Mouse (Mus musculus) right cerebral cortex, postnatal 36 days (tissue): Measurements from ENCODE around the gene Pramel7.
"Not testable (repeated sequence)": the region's sequence is repeated elsewhere in the genome, so short reads cannot be mapped to it uniquely, and the experiment has no call there.

Source experiments
- DNase-seq, 2 experiments: peaks; one replicate each; pipeline ENCODE4 v3.0.0; 2022; ENCODE audit warnings: low spot score in 2 of 2, mixed read lengths in 1 of 2

Gene Pramel7

DNA sequence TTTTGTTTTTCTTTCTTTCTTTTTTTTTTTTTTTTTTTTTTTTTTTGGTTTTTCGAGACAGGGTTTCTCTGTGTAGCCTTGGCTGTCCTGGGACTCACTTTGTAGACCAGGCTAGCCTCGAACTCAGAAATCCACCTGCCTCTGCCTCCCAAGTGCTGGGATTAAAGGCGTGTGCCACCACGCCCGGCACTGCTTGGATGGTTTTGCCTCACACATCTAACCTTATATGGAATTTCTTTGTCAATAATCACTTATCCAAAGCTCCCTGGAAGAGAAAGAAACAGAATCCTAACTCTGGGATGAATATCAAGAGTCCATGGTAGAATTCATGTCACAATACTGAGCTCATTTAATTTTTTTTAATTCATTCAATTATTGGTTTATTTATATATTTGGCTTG is at the start of gene Pramel7:
Gene Pramel7 (minus strand): TSS at position 101 of the 400 bp plus-strand sequence.
- not testable (repeated sequence) for DNase-seq

DNA sequence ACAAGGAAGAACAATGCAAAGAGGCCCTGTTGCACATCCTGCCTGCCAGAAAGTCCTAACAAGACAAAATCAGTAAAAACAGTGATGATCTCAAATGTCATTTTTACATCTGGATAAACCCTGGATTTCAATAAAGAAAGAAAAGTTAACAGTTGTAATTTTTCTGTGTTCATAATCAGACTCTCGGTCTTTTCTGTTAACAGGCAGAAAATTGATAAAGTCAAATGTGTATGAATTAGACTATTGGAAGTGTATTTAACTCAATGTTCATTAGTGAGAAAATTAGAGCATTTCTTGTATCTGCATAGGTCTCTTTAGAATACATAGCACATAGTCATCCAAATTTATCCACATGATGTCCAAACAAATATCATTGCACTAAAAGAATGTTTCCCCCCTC is 48.5 kb upstream of the Pramel7 start, which contains the start of gene Olfr1128:
Gene Olfr1128 (minus strand): TSS at position 101 of the 400 bp plus-strand sequence.
- no peak for DNase-seq

DNA sequence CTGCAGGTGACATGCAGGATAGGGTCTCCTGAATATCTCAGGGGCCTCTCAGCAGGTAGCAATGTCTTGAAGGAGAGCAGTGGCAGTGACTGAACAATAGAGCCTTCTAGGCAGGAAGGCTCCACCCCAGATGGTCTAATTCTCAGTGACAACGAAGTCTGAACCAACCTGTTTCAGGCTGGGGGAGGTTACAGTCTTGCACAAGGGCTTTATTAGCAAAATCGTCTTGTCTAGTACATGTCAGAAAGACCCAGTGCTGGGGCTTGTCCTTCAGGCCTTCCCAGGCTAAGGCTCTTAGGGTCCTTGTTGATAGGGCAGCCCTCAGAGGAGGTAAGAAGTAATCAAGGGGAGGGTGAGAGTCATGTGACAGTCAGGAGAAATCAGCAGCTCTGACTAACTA is 37.9 kb upstream of the Pramel7 start:
- DNase-seq = no peak

DNA sequence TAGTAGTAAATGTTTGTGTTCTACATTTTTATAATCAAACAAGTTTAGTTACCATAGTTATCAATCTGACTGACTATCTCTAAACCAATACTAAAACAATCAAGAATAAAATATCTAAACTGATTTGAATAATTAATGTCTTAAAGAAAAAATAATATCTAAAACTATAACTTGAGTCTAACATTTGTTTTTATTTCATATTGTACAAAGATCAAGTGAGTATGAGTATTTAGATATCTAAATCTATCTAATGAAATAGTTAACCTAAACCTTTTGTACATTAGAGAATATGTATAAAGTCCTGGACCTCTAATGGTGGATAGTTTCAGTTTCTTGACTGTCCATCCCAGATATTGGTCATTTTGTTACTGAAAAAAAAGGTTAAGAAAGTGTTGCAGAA is 34.6 kb upstream of the Pramel7 start, which contains the start of gene Olfr153:
Gene Olfr153 (plus strand): TSS at position 301 of the 400 bp plus-strand sequence.
- no peak for DNase-seq

DNA sequence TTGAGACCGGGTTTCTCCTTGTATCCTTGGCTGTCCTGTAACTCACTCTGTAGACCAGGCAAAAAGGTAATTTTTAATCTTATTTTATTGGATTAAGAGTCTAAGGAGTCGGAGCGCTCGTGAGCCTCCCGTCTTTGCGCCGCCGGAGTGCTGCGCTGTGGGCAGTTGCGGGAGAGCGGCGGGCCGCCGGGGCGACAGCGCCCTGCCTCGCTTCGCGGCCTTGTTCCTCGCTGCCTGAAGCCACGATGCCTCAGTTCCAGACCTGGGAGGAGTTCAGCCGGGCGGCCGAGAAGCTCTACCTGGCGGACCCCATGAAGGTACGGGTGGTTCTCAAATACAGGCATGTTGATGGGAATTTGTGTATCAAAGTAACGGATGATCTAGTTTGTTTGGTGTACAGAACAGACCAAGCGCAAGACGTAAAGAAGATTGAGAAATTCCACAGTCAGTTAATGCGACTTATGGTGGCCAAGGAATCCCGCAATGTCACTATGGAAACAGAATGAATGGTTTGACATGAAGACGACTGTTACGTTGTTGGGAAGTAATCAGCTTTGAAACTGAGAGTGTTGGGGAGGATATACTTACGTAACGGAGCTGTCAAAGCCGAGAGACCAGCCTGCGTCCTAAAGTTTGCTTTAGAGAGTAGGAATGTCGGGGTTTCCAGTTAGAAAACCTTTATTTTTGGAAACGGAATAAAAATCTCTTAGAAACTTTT is 29.2 kb upstream of the Pramel7 start:
- peak in 1 of 2 experiments; percentile 2 for DNase-seq

DNA sequence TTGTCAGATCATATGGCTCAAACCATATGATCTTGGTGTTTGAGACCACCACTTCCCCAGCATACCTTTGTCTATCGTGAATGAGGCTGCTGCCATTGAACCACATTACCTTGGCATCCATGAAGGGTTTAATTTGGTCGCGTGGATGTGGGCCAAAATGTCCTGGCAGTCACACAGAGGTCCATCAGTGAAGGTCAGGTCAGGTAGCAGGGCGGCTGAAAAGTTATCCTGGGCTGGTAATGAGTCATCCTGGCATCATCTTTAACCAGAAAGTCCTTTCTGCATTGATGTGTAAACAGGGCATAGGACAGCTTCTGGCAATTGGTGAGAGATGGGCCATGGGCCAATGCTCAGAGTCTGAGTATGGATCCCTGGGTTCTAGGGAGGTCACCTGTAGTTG is 23.8 kb upstream of the Pramel7 start:
- no peak for DNase-seq

DNA sequence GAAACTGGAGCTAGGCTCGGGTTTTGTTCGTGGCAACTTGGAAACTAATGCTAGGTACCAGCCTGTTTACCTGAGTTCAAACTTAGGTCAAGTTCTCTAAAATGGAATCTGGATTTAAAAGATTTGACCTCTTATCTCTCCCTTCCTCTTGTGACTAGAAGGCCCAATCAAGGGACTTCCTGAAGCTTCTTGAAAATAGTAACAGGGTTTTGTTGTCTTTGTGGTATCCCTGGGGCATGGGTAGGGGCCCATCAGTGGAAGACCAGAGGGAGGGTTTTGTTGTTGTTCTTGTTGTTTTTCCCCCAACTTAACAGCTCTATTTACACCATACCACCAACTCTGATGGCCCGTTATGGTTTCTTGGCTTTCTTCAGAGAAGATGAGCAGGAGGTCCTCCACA is 19.7 kb upstream of the Pramel7 start:
- DNase-seq = no peak

DNA sequence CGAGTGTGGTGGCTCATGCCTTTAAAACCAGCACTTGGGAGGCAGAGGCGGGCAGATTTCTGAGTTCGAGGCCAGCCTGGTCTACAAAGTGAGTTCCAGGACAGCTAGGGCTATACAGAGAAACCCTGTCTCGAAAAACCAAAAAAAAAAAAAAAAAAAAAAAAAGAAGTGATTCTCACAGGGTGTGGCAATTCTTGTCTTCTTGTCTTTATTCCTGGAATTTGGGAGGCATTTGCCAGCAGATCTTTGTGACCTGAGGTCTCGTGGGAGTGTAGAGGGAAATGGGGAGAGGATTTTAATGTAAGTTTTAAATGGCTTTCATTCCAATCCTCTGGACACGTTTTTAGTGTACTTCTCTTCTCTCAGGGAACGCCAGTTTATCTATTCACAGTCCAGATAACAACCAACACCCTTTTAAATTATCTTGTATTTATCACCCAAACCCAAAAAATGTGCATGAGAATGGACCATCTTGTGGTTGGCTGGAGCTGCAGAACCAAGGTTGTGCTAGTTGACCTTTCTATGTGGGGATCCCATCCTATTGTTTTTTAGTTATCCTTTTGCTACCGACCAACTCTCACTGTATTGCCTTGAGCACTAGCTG is 18.7 kb upstream of the Pramel7 start:
- no peak for DNase-seq

DNA sequence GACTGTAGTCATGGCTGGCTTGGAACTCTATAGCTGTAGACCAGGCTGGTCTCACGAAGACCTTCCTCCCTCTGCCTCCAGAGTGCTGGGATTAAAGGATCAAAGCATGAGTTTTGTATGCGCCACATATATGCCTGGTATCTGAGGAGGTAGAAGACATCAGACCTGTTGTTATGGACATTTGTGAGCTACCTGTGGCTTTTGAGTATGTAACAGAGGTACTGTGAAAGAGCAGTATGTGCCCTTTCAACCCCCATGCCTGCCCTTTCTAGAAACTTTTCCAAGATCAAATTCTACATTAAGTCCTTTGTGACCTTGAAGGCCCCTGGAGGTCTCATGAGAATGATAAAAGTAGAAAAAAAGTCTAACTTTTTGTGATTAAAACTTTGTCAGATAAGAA is 18.2 kb upstream of the Pramel7 start:
- no peak for DNase-seq

DNA sequence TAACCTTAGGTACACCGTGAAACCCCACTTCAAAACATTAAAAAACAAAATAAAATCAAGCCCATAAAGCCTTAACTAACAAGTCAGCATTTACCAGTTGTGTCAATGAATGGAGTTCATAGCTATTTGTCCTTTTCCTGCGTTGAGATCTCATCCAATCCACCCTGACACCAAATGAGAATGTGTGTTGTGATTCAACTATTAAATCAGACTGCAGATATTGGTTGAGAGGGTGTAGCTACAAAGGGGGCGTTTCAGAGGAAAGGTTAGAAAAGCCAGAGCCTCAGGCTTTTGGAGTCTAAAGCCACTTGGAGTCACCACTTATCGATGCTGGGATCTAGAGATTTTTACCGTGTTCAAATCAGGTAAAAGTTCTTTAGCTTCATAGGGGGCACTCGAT is 9.4 kb upstream of the Pramel7 start, which contains the start of gene Pramel6:
Gene Pramel6 (plus strand): TSS at position 301 of the 400 bp plus-strand sequence.
- no peak for DNase-seq

DNA sequence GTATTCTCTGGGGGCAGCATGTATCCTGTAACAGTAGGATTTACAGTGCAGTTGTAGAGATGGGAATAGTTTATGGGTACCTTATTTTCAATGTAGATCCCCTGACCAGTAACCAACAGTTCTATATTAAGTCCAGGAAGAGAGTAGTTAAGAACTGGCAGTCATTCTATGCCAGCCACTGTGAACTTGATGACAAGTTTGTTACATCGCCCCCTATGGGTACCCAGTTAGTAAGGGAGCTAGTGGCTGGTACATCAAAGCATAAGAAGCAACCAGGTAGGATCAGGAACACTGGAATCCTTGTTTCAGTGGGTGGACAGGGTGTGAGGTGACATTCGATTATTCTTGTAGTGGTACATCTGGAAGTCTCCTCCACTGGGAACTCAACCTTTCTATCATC is 14.6 kb downstream of the Pramel7 start:
- no peak for DNase-seq

DNA sequence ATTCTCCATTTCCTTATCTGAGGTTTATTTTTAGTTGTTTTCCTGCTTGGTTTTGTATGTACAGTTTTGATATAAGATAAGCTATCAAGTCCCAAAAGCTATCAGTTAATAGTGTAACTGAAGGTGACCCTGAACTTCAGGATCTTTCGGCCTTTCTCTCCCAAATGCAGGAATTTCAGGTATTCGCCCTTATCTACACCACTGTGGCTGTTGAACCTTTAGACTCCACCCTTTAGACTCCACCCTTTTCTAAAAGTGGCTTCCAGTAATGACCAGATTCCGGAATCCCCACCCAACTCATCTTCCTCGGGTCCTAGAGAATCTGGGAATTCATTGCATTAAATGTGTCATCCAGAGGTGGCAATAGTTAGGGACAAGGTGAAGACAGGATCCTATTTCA is 15.7 kb downstream of the Pramel7 start:
- no peak for DNase-seq

DNA sequence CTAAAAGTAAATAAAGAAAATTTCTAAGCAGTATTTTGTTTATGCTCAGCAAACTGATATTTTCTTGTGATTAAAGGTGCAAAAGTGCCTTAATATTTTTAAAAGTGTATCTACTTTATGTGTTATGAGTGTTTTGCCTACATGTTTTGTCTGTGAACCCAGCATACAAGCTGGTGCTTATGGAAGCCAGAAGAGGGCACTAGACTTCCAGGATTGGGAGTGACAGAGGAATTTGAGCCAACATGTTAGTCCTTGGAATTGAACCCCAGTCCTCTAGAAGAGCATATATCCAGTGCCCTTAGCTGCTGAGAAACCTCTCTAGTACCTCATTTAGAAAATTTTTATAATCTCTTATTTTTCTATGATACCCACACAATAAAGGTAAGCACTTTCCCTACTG is 16.7 kb downstream of the Pramel7 start:
- no peak for DNase-seq

DNA sequence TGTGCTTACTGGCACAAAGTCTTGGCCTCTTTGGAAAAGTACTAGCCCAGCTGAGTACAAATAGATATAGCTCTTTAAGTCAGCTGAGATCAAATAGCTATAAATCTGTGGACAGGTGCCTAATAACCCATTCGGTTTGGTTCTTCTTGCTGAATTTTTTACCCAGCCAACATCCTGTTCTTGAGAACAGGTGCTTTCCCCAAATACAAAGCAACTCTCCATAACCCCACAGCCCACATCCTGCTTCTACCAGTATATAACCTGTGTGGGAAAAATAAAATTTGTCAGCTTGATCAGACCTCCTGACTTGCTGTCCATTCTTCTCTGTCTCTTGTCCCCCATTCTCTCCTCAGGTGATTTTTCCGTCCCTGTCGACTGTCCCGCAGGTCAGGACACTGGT is 35.1 kb downstream of the Pramel7 start:
- DNase-seq = no peak

DNA sequence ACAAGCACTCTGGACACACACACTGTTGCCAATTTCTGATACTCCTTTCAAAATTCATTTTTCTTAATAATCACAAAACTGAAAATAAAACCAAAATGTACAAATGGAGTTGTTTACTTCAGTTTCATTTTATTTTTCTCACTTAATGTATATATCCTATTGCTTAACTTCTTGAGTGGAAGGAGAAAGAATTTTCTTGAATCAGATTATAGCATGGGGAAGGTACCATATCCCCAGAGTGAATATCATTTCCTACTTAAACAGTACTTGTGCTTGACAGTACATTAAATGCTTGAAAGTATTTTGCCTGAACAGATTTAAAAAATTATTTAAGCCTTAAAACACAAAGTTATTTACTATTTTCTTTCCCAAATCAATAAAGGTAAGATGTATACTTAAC is 43.2 kb downstream of the Pramel7 start, which contains the start of gene Olfr1126:
Gene Olfr1126 (plus strand): TSS at position 301 of the 400 bp plus-strand sequence.
- no peak for DNase-seq
